ENCODE assay signal across 9 mouse cellular contexts in genomic region chr14:54785898-54786297, GRCm38 (mm10). TPM values are rescaled to one million over a fixed set of nuclear protein-coding genes. Genes with fewer than 3 reads are reported as not detected.
A peak's percentile ranks its signal among the peaks of the same experiment; 100 is the strongest.
DNase-seq lines count a peak whose midpoint lies in the region; ATAC-seq and TF ChIP-seq lines count a peak whose summit lies in the region.
"Had no signal": no experiment of that assay in that cellular context is flagged by ENCODE, and none has a peak within 500 bp of the region (broad histone marks: within the 10 kb centered on the region; RNA-seq: fewer than 3 reads in every experiment).

No protein-coding gene starts in this region.

- H3K36me3 ChIP-seq in ES-E14 (ENCODE audit: control insufficient read depth, insufficient read depth, low read length, poor library complexity, severe bottlenecking) = no peaks in the 10 kb centered on the region
- H3K36me3 ChIP-seq in stomach, embryonic 16.5 days (ENCODE audit: control insufficient read depth, insufficient read depth, low read length) = no peaks in the 10 kb centered on the region

- H3K9ac ChIP-seq in ES-E14 (ENCODE audit: insufficient read depth, low read depth, low read length, poor library complexity, severe bottlenecking) = no peak overlapping the region
- no peak overlapping the region for H3K9ac ChIP-seq in stomach, embryonic 16.5 days (ENCODE audit: low read length)

- 54% methylated on average over 4 of the region's 4 CpGs for WGBS in stomach, embryonic 16.5 days

- no peak for ATAC-seq in CD4-positive, CD25-positive, alpha-beta regulatory T cell, adult 4 months
- 0 out of 2 replicates have a peak, but pooled peaks have one; percentile 45 for ATAC-seq in megakaryocyte-erythroid progenitor cell, adult 5-6 weeks (replicated peaks; ENCODE audit: low FRiP score, low TSS enrichment, poor library complexity, severe bottlenecking)
- ATAC-seq in stomach, embryonic 16.5 days (ENCODE audit: insufficient read depth, low FRiP score) = no peak

- peak; percentile 79 for DNase-seq in CD4-positive, CD25-positive, alpha-beta regulatory T cell, adult 2 months (ENCODE audit: low read depth, low spot score)
- peak; percentile 83 for DNase-seq in ES-E14 (ENCODE audit: low read depth, low spot score)
- peak; percentile 78 for DNase-seq in c-Kit-positive CD71-positive TER-119-positive erythroid progenitor cells, embryonic 14.5 days (ENCODE audit: low spot score)
- DNase-seq in gastrocnemius, postnatal 10 days = peak; percentile 75
- peak; percentile 78 to 89 for DNase-seq in kidney, postnatal 25 days

- in situ Hi-C loops in ES-E14 (cut with MboI; ENCODE audit: low sequenced_read_pairs in 2 of 2, unreplicated experiment in 2 of 2) = loop anchor here in 1 of 2 experiments (10.0 kb wide), 1 partner anchor 71 kb away; the partner anchor contains the start of gene Cebpe

- no peaks in the 10 kb centered on the region for H3K4me1 ChIP-seq in ES-E14 (ENCODE audit: control insufficient read depth in 2 of 2, insufficient read depth in 2 of 2, low read length in 2 of 2, poor library complexity in 1 of 2)
- H3K4me1 ChIP-seq in stomach, embryonic 16.5 days (ENCODE audit: control insufficient read depth, insufficient read depth, low read length) = peaks cover 5% of the 10 kb centered on the region; the same call in 1 of the 2 replicates

- no peak overlapping the region for H3K27ac ChIP-seq in ES-E14 (ENCODE audit: insufficient read depth, low read depth, low read length, poor library complexity, severe bottlenecking)
- peak overlapping the region; percentile 16; the same call in 1 of the 2 replicates for H3K27ac ChIP-seq in stomach, embryonic 16.5 days (ENCODE audit: low read length)

- H3K27me3 ChIP-seq in stomach, embryonic 16.5 days (ENCODE audit: control insufficient read depth, insufficient read depth, low read length) = no peaks in the 10 kb centered on the region

- H3K9me3 ChIP-seq in ES-E14 (ENCODE audit: control insufficient read depth, insufficient read depth, low read depth, low read length) = no peaks in the 10 kb centered on the region
- H3K9me3 ChIP-seq in stomach, embryonic 16.5 days (replicated peaks; ENCODE audit: control insufficient read depth, low read length) = no peaks in the 10 kb centered on the region

- no peak overlapping the region for H3K4me3 ChIP-seq in ES-E14 (ENCODE audit: insufficient read depth in 1 of 2, low read depth in 1 of 2, low read length in 2 of 2, poor library complexity in 1 of 2, severe bottlenecking in 1 of 2)
- H3K4me3 ChIP-seq in stomach, embryonic 16.5 days (replicated peaks; ENCODE audit: low read length) = no peak overlapping the region

- peak overlapping the region; percentile 8; the same call in 1 of the 2 replicates for H3K4me2 ChIP-seq in stomach, embryonic 16.5 days (ENCODE audit: low read depth, low read length)

TF ChIP-seq in ES-E14, 5 proteins besides CTCF, POLR2A, EP300 and RAD21:
- no peak for TF ChIP-seq HCFC1 (IDR thresholded peaks at IDR 0.05; ENCODE audit: borderline replicate concordance, insufficient read depth, low read length)
- TF ChIP-seq ZC3H11A (IDR thresholded peaks at IDR 0.05; ENCODE audit: borderline replicate concordance, low read depth, low read length) = peak; percentile 60; the same call in 1 of the 2 replicates

RNA-seq across cellular contexts. Expression of gene Slc7a8, which starts 4.2 kb away (rescaled TPM):
- under 1 TPM in 1 of 2 experiments, not detected in 1; 0.14 TPM for polyA plus RNA-seq in CD4-positive, CD25-positive, alpha-beta regulatory T cell, adult 4 months (2017; shearing (Covaris generic))
- total RNA-seq in ES-E14 (2012; rRNA removed) = 0.36 and 0.48 TPM in 2 replicates
- total RNA-seq in gastrocnemius, postnatal 10 days (2021) = 1 to 10 TPM; 5.7 to 7.5 TPM
- 0.13 and 0.37 TPM in 2 replicates for total RNA-seq in megakaryocyte-erythroid progenitor cell, adult 5-6 weeks (2014; fragmentation: Nextera tagmentation)
- total RNA-seq in megakaryocyte-erythroid progenitor cell, adult 5-6 weeks (2017) = 0.34 TPM in 1 of 2 replicates, not detected in the other
- polyA plus RNA-seq in stomach, embryonic 16.5 days (2015; fragmentation: Nextera tagmentation; extraction: Ambion mirVana) = 9.9 and 10.2 TPM in 2 replicates

RNA-seq across cellular contexts. Expression of gene Rnf212b, which starts 28.0 kb away (rescaled TPM):
- not detected for polyA plus RNA-seq in CD4-positive, CD25-positive, alpha-beta regulatory T cell, adult 4 months (2017; shearing (Covaris generic))
- 1.5 and 1.9 TPM in 2 replicates for total RNA-seq in ES-E14 (2012; rRNA removed)
- total RNA-seq in gastrocnemius, postnatal 10 days (2021) = not detected
- total RNA-seq in megakaryocyte-erythroid progenitor cell, adult 5-6 weeks (2014; fragmentation: Nextera tagmentation) = not detected in 2 replicates
- not detected in 2 replicates for total RNA-seq in megakaryocyte-erythroid progenitor cell, adult 5-6 weeks (2017)
- polyA plus RNA-seq in stomach, embryonic 16.5 days (2015; fragmentation: Nextera tagmentation; extraction: Ambion mirVana) = not detected in 2 replicates
- total RNA-seq: left cerebral cortex, adult 18-20 months had no signal
